Mouse (Mus musculus) ES-E14 (cell line): Measurements from ENCODE around the gene Cacna2d2.

Source experiments
- CHD2 ChIP-seq: IDR thresholded peaks from 2 replicates; pipeline ENCODE4 v1.6.1; 2014; ENCODE audit warnings: mild to moderate bottlenecking, low read depth, low read length, inconsistent platforms
- HCFC1 ChIP-seq: IDR thresholded peaks from 2 replicates; pipeline ENCODE4 v1.6.1; 2012; ENCODE audit warnings: low read length, inconsistent platforms, borderline replicate concordance; ENCODE audit not compliant: insufficient read depth
- ZC3H11A ChIP-seq: IDR thresholded peaks from 2 replicates; pipeline ENCODE4 v1.6.1; 2012; ENCODE audit warnings: low read depth, mild to moderate bottlenecking, inconsistent platforms, low read length, borderline replicate concordance
- ZNF384 ChIP-seq: IDR thresholded peaks from 2 replicates; pipeline ENCODE4 v1.6.1; 2012; ENCODE audit warnings: low read depth, low read length, inconsistent platforms

- TF ChIP-seq CHD2 (no peak), ZNF384 (no peak), ZC3H11A (no peak), HCFC1 (no peak)
Observed at GRCm38 (mm10) chr9:107396397-107396796, 3.0 kb upstream of the Cacna2d2 start.
